Mouse (Mus musculus) CH12.LX (cell line): ENCODE data around the gene Spata33. TPM values are rescaled to one million over a fixed set of nuclear protein-coding genes. Genes with fewer than 3 reads are reported as not detected.

Source experiments
- DNase-seq: peaks from one replicate; pipeline ENCODE4 v3.0.0-alpha.2; 2013; ENCODE audit errors: extremely low read depth
- H3K27ac ChIP-seq: 2 replicates; pipeline ENCODE4 v1.5.1; 2012; ENCODE audit warnings: low read depth, mild to moderate bottlenecking, control low read depth, moderate library complexity; ENCODE audit not compliant: insufficient read depth
- H3K27me3 ChIP-seq: replicated peaks from 2 replicates; pipeline ENCODE3; 2012; ENCODE audit warnings: inconsistent platforms
- H3K36me3 ChIP-seq, 2 experiments: replicated peaks in 1 of 2; 2 replicates each; pipeline versions ENCODE3 to v1.6.1; 2012; ENCODE audit warnings: inconsistent platforms in 1 of 2, low read length in 1 of 2, mild to moderate bottlenecking in 1 of 2, mixed read lengths in 1 of 2, moderate library complexity in 1 of 2; ENCODE audit not compliant: control insufficient read depth in 1 of 2, insufficient read depth in 1 of 2
- H3K4me1 ChIP-seq, 2 experiments: 2 replicates each; pipeline ENCODE4 v1.6.1; 2012; ENCODE audit warnings: inconsistent platforms in 1 of 2, moderate library complexity in 1 of 2; ENCODE audit not compliant: insufficient read depth in 2 of 2, control insufficient read depth in 1 of 2
- H3K4me2 ChIP-seq: 2 replicates; pipeline ENCODE4 v1.6.1; 2012; ENCODE audit warnings: low read depth, mild to moderate bottlenecking, control low read depth; ENCODE audit not compliant: poor library complexity, insufficient read depth, severe bottlenecking
- H3K4me3 ChIP-seq, 3 experiments: fragments of 150-350 bp in 1 of 3; sonication (generic) in 1 of 3; replicated peaks in 1 of 3; 2 replicates each; pipeline versions ENCODE3 to v1.5.1; 2011 to 2012; ENCODE audit warnings: low read depth in 2 of 3, low read length in 2 of 3, mild to moderate bottlenecking in 2 of 3, moderate library complexity in 2 of 3, control low read depth in 1 of 3, improper control_type of control experiment in 1 of 3, inconsistent platforms in 1 of 3, mixed read lengths in 1 of 3; ENCODE audit not compliant: poor library complexity in 1 of 3
- H3K79me2 ChIP-seq: replicated peaks from 2 replicates; pipeline ENCODE4 v1.6.1; 2012; ENCODE audit warnings: mild to moderate bottlenecking, moderate library complexity; ENCODE audit not compliant: control insufficient read depth, poor library complexity, insufficient read depth, severe bottlenecking; ENCODE audit errors: extremely low read depth
- H3K9ac ChIP-seq: 2 replicates; pipeline ENCODE4 v1.6.1; 2012; ENCODE audit warnings: low read depth, mild to moderate bottlenecking, control low read depth, moderate library complexity; ENCODE audit not compliant: insufficient read depth
- H3K9me3 ChIP-seq: replicated peaks from 2 replicates; pipeline ENCODE3; 2012; ENCODE audit warnings: low read length, inconsistent platforms, mixed read lengths
- BHLHE40 ChIP-seq: IDR thresholded peaks from 2 replicates; pipeline ENCODE4 v1.6.1; 2011; ENCODE audit warnings: mild to moderate bottlenecking, low read depth, low read length, improper control_type of control experiment
- CHD1 ChIP-seq: IDR thresholded peaks from 2 replicates; pipeline ENCODE4 v1.6.1; 2012; ENCODE audit warnings: low read depth, low read length, improper control_type of control experiment, inconsistent platforms
- CHD2 ChIP-seq: IDR thresholded peaks from 2 replicates; pipeline ENCODE4 v1.6.1; 2011; ENCODE audit warnings: low read length, improper control_type of control experiment
- CTCF ChIP-seq, 2 experiments: IDR thresholded peaks in 1 of 2; conservative IDR thresholded peaks in 1 of 2; 2 replicates each; pipeline ENCODE4 v1.5.1; 2011 to 2012; ENCODE audit warnings: low read depth in 2 of 2, low read length in 2 of 2, improper control_type of control experiment in 1 of 2, inconsistent platforms in 1 of 2, mild to moderate bottlenecking in 1 of 2, moderate library complexity in 1 of 2
- E2F4 ChIP-seq: IDR thresholded peaks from 2 replicates; pipeline ENCODE4 v1.6.1; 2011; ENCODE audit warnings: low read depth, low read length, improper control_type of control experiment; ENCODE audit not compliant: insufficient replicate concordance
- GABPA ChIP-seq: IDR thresholded peaks from 2 replicates; pipeline ENCODE4 v1.6.1; 2012; ENCODE audit warnings: low read depth, low read length, improper control_type of control experiment, inconsistent platforms; ENCODE audit not compliant: insufficient replicate concordance
- IRF4 ChIP-seq: IDR thresholded peaks from 2 replicates; pipeline ENCODE4 v1.6.1; 2014; ENCODE audit warnings: low read depth, mild to moderate bottlenecking, inconsistent platforms, low read length, improper control_type of control experiment
- JUN ChIP-seq: IDR thresholded peaks from 2 replicates; pipeline ENCODE4 v1.6.1; 2011; ENCODE audit warnings: low read depth, mild to moderate bottlenecking, low read length, improper control_type of control experiment, moderate library complexity; ENCODE audit not compliant: insufficient read depth
- JUND ChIP-seq: conservative IDR thresholded peaks from 2 replicates; pipeline ENCODE4 v1.6.1; 2011; ENCODE audit warnings: low read depth, low read length, improper control_type of control experiment
- KAT2A ChIP-seq: IDR thresholded peaks from 2 replicates; pipeline ENCODE4 v1.6.1; 2012; ENCODE audit warnings: low read length, improper control_type of control experiment, inconsistent platforms; ENCODE audit not compliant: insufficient replicate concordance
- MAFK ChIP-seq: IDR thresholded peaks from 2 replicates; pipeline ENCODE4 v1.6.1; 2011; ENCODE audit warnings: low read length, improper control_type of control experiment; ENCODE audit not compliant: insufficient replicate concordance
- MEF2A ChIP-seq: IDR thresholded peaks from 2 replicates; pipeline ENCODE4 v1.6.1; 2014; ENCODE audit warnings: low read depth, mild to moderate bottlenecking, inconsistent platforms, low read length, improper control_type of control experiment, borderline replicate concordance
- PAX5 ChIP-seq: IDR thresholded peaks from 2 replicates; pipeline ENCODE4 v1.6.1; 2012; ENCODE audit warnings: low read length, inconsistent platforms, mixed read lengths
- POLR2A ChIP-seq: IDR thresholded peaks from 2 replicates; pipeline ENCODE4 v1.6.1; 2011; ENCODE audit warnings: low read depth, mild to moderate bottlenecking, improper control_type of control experiment, low read length
- POLR2AphosphoS2 ChIP-seq: IDR thresholded peaks from 2 replicates; pipeline ENCODE4 v1.6.1; 2011; ENCODE audit warnings: low read depth, low read length, improper control_type of control experiment
- RCOR1 ChIP-seq: conservative IDR thresholded peaks from 2 replicates; pipeline ENCODE4 v1.6.1; 2012; ENCODE audit warnings: low read depth, mild to moderate bottlenecking, inconsistent platforms, low read length, improper control_type of control experiment
- SMC3 ChIP-seq: IDR thresholded peaks from 2 replicates; pipeline ENCODE4 v1.6.1; 2011; ENCODE audit warnings: low read depth, low read length, improper control_type of control experiment
- TBP ChIP-seq: conservative IDR thresholded peaks from 2 replicates; pipeline ENCODE4 v1.6.1; 2011; ENCODE audit warnings: low read depth, low read length, improper control_type of control experiment
- UBTF ChIP-seq: IDR thresholded peaks from 2 replicates; pipeline ENCODE4 v1.6.1; 2012; ENCODE audit warnings: low read depth, mild to moderate bottlenecking, inconsistent platforms, low read length, improper control_type of control experiment, moderate library complexity
- USF2 ChIP-seq: conservative IDR thresholded peaks from 2 replicates; pipeline ENCODE4 v1.6.1; 2011; ENCODE audit warnings: low read depth, low read length, improper control_type of control experiment
- ZKSCAN1 ChIP-seq: IDR thresholded peaks from 2 replicates; pipeline ENCODE4 v1.6.1; 2012; ENCODE audit warnings: low read depth, inconsistent platforms, low read length, improper control_type of control experiment, borderline replicate concordance
- ZNF384 ChIP-seq: IDR thresholded peaks from 2 replicates; pipeline ENCODE4 v1.6.1; 2012; ENCODE audit warnings: low read depth, low read length, improper control_type of control experiment, inconsistent platforms
- dilution Hi-C: fragments of 300-500 bp; cut with MboI; formaldehyde crosslinking; loops from 2 replicates; pipeline ENCODE4 v1.14.3; 2020; ENCODE audit warnings: low sequenced_read_pairs; ENCODE audit not compliant: extremely low pct_unique_long_range_greater_than_20kb, extremely low pct_ligation_motif_present
- in situ Hi-C: fragments of 300-500 bp; cut with MboI; formaldehyde crosslinking; loops from 3 replicates; pipeline ENCODE4 v1.14.3; 2019; ENCODE audit warnings: low sequenced_read_pairs, low pct_ligation_motif_present, low pct_unique_long_range_greater_than_20kb, mixed read lengths
- polyA plus RNA-seq: library from polyadenylated mRNA; unstranded; fragments of >175 nt; gene quantifications from 2 replicates; pipeline ENCODE4 v1.2.1, GENCODE M21; 2012; ENCODE audit warnings: low read depth; ENCODE audit not compliant: insufficient read length
- total RNA-seq, 2 experiments: library from RNA; depleted of rRNA; stranded (reverse); fragments of 300-350 nt in 1 of 2; fragments of >200 nt in 1 of 2; gene quantifications; 2 replicates each; pipeline ENCODE4 v1.2.3; 2012 to 2014

Spata33 gene
- total and polyA plus RNA-seq, 3 experiments, result 0.36 to 0.41 (median 0.38) TPM

- Histone ChIP-seq H3K27me3 (peaks cover 5% of the 10 kb centered on the region), H3K4me1 (peaks cover 0 to 17% of the 10 kb centered on the region in 2 experiments; a peak in 2 of 4 replicates), H3K27ac (no peak overlapping the region), H3K79me2 (peaks cover 16% of the 10 kb centered on the region), H3K36me3 (peaks cover 23 to 28% of the 10 kb centered on the region in 2 experiments), H3K4me2 (peak overlapping the region; percentile 35), H3K9ac (peak overlapping the region; percentile 73), H3K9me3 (no peaks in the 10 kb centered on the region), H3K4me3 (peak overlapping the region; percentile 54 to 96 (median 59))
- TF ChIP-seq JUN (no peak), CTCF (conservative IDR thresholded peaks at IDR 0.05 in 1 of 2, IDR thresholded peaks at IDR 0.05 in 1 of 2; ENCODE audit: low read depth in 2 of 2, low read length in 2 of 2) (no peak), MEF2A (no peak), BHLHE40 (no peak), TBP (no peak), SMC3 (no peak), RCOR1 (no peak), UBTF (no peak), CHD1 (no peak)
- in situ Hi-C loops (no loop called here), dilution Hi-C loops (no loop called here)
- no peak for DNase-seq
Measured at GRCm38 (mm10) chr8:123213118-123213772, 613 bp downstream of the Spata33 start.

- Histone ChIP-seq H3K79me2 (peaks cover 16% of the 10 kb centered on the region), H3K9ac (no peak overlapping the region), H3K4me2 (no peak overlapping the region), H3K27ac (no peak overlapping the region), H3K4me1 (peaks cover 0 to 17% of the 10 kb centered on the region in 2 experiments; a peak in 2 of 4 replicates), H3K9me3 (no peaks in the 10 kb centered on the region), H3K27me3 (peaks cover 5% of the 10 kb centered on the region), H3K36me3 (peaks cover 2 to 6% of the 10 kb centered on the region in 2 experiments), H3K4me3 (no peak overlapping the region)
- dilution Hi-C loops, result no loop called here
- no peak for DNase-seq
- in situ Hi-C loops, result no loop called here
- TF ChIP-seq MEF2A (no peak), UBTF (no peak), ZNF384 (no peak), GABPA (no peak), E2F4 (no peak), CHD2 (no peak), POLR2AphosphoS2 (no peak), MAFK (no peak), JUN (no peak), KAT2A (no peak), ZKSCAN1 (no peak), IRF4 (no peak), PAX5 (no peak), USF2 (no peak), SMC3 (no peak), JUND (no peak), POLR2A (no peak)
Measured at GRCm38 (mm10) chr8:123215430-123215829, 2.8 kb downstream of the Spata33 start.
